In genomic region chrX:12086674-12087510, GRCm38 (mm10) we compare ENCODE assay signal across 8 mouse cellular contexts.
DNase-seq lines count a peak whose midpoint lies in the region; ATAC-seq and TF ChIP-seq lines count a peak whose summit lies in the region.

No protein-coding gene starts in this region.

- H3K4me1 ChIP-seq in intestine, postnatal 0 days (replicated peaks; ENCODE audit: control insufficient read depth, insufficient read depth, low read length): no peaks in the 10 kb centered on the region
- peaks cover 41% of the 10 kb centered on the region for H3K4me1 ChIP-seq in lung, embryonic 15.5 days
- peaks cover 26% of the 10 kb centered on the region; the same call in 1 of the 2 replicates for H3K4me1 ChIP-seq in spleen, adult 2 months (ENCODE audit: control insufficient read depth, insufficient read depth, insufficient read length)

- peak overlapping the region; percentile 44 for H3K4me3 ChIP-seq in intestine, postnatal 0 days (ENCODE audit: low read depth, low read length)
- peak overlapping the region; percentile 53 for H3K4me3 ChIP-seq in lung, embryonic 15.5 days
- peak overlapping the region; percentile 68 for H3K4me3 ChIP-seq in spleen, adult 2 months (ENCODE audit: extremely low read depth, insufficient read depth, insufficient read length)

- H3K4me2 ChIP-seq in intestine, postnatal 0 days (replicated peaks; ENCODE audit: low read depth): peak overlapping the region; percentile 82
- peak overlapping the region; percentile 88 for H3K4me2 ChIP-seq in lung, embryonic 15.5 days

- H3K27ac ChIP-seq in intestine, postnatal 0 days (ENCODE audit: low read depth, low read length): peak overlapping the region; percentile 94
- peak overlapping the region; percentile 97 for H3K27ac ChIP-seq in lung, embryonic 15.5 days
- H3K27ac ChIP-seq in spleen, adult 2 months (ENCODE audit: insufficient read depth, low read length): peak overlapping the region; percentile 91

- no peaks in the 10 kb centered on the region for H3K9me3 ChIP-seq in intestine, postnatal 0 days (ENCODE audit: control insufficient read depth)
- no peaks in the 10 kb centered on the region for H3K9me3 ChIP-seq in lung, embryonic 15.5 days

- no peaks in the 10 kb centered on the region for H3K36me3 ChIP-seq in intestine, postnatal 0 days (ENCODE audit: control insufficient read depth, insufficient read depth)
- H3K36me3 ChIP-seq in lung, embryonic 15.5 days: no peaks in the 10 kb centered on the region
- no peaks in the 10 kb centered on the region for H3K36me3 ChIP-seq in spleen, adult 2 months (ENCODE audit: control insufficient read depth, insufficient read depth, low read length)

- ATAC-seq in intestine, postnatal 0 days: no peak
- ATAC-seq in lung, embryonic 15.5 days (ENCODE audit: borderline replicate concordance, extremely low read depth, low FRiP score, low TSS enrichment): no peak

- DNase-seq in urinary bladder, postnatal 14 days (ENCODE audit: low spot score): peak; percentile 30
- no peak for DNase-seq in urinary bladder, postnatal 25 days (ENCODE audit: low spot score)
- peak; percentile 59 for DNase-seq in brain, embryonic 14.5 days (ENCODE audit: low read depth)
- DNase-seq in gastrocnemius, postnatal 10 days: peak; percentile 30
- DNase-seq in spleen, adult 2 months (ENCODE audit: low read depth in 1 of 2, low spot score in 2 of 2): peak in 1 of 2 experiments; percentile 58
- no peak for DNase-seq in urinary bladder, postnatal 10 days (ENCODE audit: low spot score)

- no peak for TF ChIP-seq POLR2A in brain, embryonic 14.5 days (IDR thresholded peaks at IDR 0.05; ENCODE audit: borderline replicate concordance, extremely low read depth, insufficient read depth, insufficient read length, poor library complexity, severe bottlenecking)
- TF ChIP-seq POLR2A in spleen, adult 2 months (IDR thresholded peaks at IDR 0.05; ENCODE audit: low read depth, low read length): no peak; the same call in 1 of the 2 replicates

- H3K9ac ChIP-seq in intestine, postnatal 0 days (ENCODE audit: low read depth, low read length): peak overlapping the region; percentile 50
- peak overlapping the region; percentile 59 for H3K9ac ChIP-seq in lung, embryonic 15.5 days

- TF ChIP-seq CTCF in brain, embryonic 14.5 days (IDR thresholded peaks at IDR 0.05; ENCODE audit: borderline replicate concordance, extremely low read depth, insufficient read depth, insufficient read length): no peak
- no peak for TF ChIP-seq CTCF in intestine, postnatal 0 days (IDR thresholded peaks at IDR 0.05; ENCODE audit: low read depth)
- no peak for TF ChIP-seq CTCF in spleen, adult 2 months (IDR thresholded peaks at IDR 0.05; ENCODE audit: extremely low read depth, insufficient read depth, insufficient read length, insufficient replicate concordance)

- WGBS in intestine, postnatal 0 days: 3% methylated on average over 50 of the region's 70 CpGs
- WGBS in lung, embryonic 15.5 days: 1% methylated on average over 46 of the region's 70 CpGs
- WGBS in spleen, adult 2 months: 7% methylated on average over 64 of the region's 70 CpGs

- H3K27me3 ChIP-seq in intestine, postnatal 0 days (replicated peaks; ENCODE audit: control insufficient read depth, insufficient read depth, low read length): peaks cover 12% of the 10 kb centered on the region
- peaks cover 90% of the 10 kb centered on the region for H3K27me3 ChIP-seq in lung, embryonic 15.5 days
- H3K27me3 ChIP-seq in spleen, adult 2 months (ENCODE audit: control insufficient read depth, insufficient read depth, low read length): no peaks in the 10 kb centered on the region; the same call in 1 of the 2 replicates

Comparison
In these comparisons a context has a peak if more than half of its experiments do, and no peak if none do; other contexts are left out.
1. DNase-seq: peak in urinary bladder, postnatal 14 days (single experiment), brain, embryonic 14.5 days (single experiment) and gastrocnemius, postnatal 10 days (single experiment); none in urinary bladder, postnatal 25 days (single experiment) and urinary bladder, postnatal 10 days (single experiment).
2. Peak in every context shown above with its lines, with median percentiles within 50 percentile points of each other: H3K27ac ChIP-seq and H3K4me3 ChIP-seq.